Comparison of ENCODE assay signal across 8 mouse cellular contexts in genomic region chr12:71768471-71768870, GRCm38 (mm10).
DNase-seq lines count a peak whose midpoint lies in the region; ATAC-seq and TF ChIP-seq lines count a peak whose summit lies in the region.

No protein-coding gene starts in this region.

- no peak overlapping the region for H3K4me3 ChIP-seq in bone marrow macrophage, adult 2 months (ENCODE audit: insufficient read depth, low read length)
- H3K4me3 ChIP-seq in embryonic fibroblast, embryonic 13.5 days (ENCODE audit: insufficient read depth, low read length): no peak overlapping the region; the same call in 1 of the 2 replicates
- peak overlapping the region; percentile 35 for H3K4me3 ChIP-seq in heart, embryonic 12.5 days
- peak overlapping the region; percentile 39 for H3K4me3 ChIP-seq in kidney, embryonic 16.5 days (ENCODE audit: low read length)
- H3K4me3 ChIP-seq in liver, embryonic 11.5 days (ENCODE audit: low read depth, low read length): peak overlapping the region; percentile 23; the same call in 1 of the 2 replicates
- H3K4me3 ChIP-seq in stomach, embryonic 14.5 days (ENCODE audit: low read depth, low read length): peak overlapping the region; percentile 12; the same call in 1 of the 2 replicates

- H3K4me1 ChIP-seq in bone marrow macrophage, adult 2 months (ENCODE audit: control insufficient read depth, insufficient read depth, low read length): peaks cover 8% of the 10 kb centered on the region
- H3K4me1 ChIP-seq in embryonic fibroblast, embryonic 13.5 days (ENCODE audit: control insufficient read depth, insufficient read depth, low read length): no peaks in the 10 kb centered on the region
- peaks cover 7% of the 10 kb centered on the region for H3K4me1 ChIP-seq in heart, embryonic 12.5 days (replicated peaks)
- 0 out of 2 replicates have a peak, but pooled peaks cover 6% of the 10 kb centered on the region for H3K4me1 ChIP-seq in kidney, embryonic 16.5 days (ENCODE audit: insufficient read depth, low read length)
- no peaks in the 10 kb centered on the region for H3K4me1 ChIP-seq in liver, embryonic 11.5 days (replicated peaks; ENCODE audit: control insufficient read depth, insufficient read depth, low read length)
- no peaks in the 10 kb centered on the region for H3K4me1 ChIP-seq in stomach, embryonic 14.5 days (ENCODE audit: control insufficient read depth, insufficient read depth, low read length)

- peak; percentile 58 for DNase-seq in A20 (ENCODE audit: low read depth, low spot score)
- peak; percentile 68 for DNase-seq in liver, embryonic 11.5 days (ENCODE audit: low spot score)
- peak; percentile 82 for DNase-seq in naive thymus-derived CD4-positive, alpha-beta T cell, adult 2 months (ENCODE audit: low read depth)

- peaks cover 5% of the 10 kb centered on the region; the same call in 1 of the 2 replicates for H3K9me3 ChIP-seq in heart, embryonic 12.5 days (replicated peaks)
- H3K9me3 ChIP-seq in kidney, embryonic 16.5 days (ENCODE audit: low read length): no peaks in the 10 kb centered on the region
- no peaks in the 10 kb centered on the region for H3K9me3 ChIP-seq in liver, embryonic 11.5 days (ENCODE audit: control insufficient read depth, low read length)
- H3K9me3 ChIP-seq in stomach, embryonic 14.5 days (ENCODE audit: control insufficient read depth, low read depth, low read length): no peaks in the 10 kb centered on the region

- no peak for TF ChIP-seq POLR2A in bone marrow macrophage, adult 2 months (IDR thresholded peaks at IDR 0.05; ENCODE audit: borderline replicate concordance, low read depth, low read length)
- no peak for TF ChIP-seq POLR2A in embryonic fibroblast, embryonic 13.5 days (IDR thresholded peaks at IDR 0.05; ENCODE audit: low read depth, low read length)

- peak overlapping the region; percentile 68 for H3K4me2 ChIP-seq in heart, embryonic 12.5 days
- H3K4me2 ChIP-seq in kidney, embryonic 16.5 days (replicated peaks; ENCODE audit: low read depth, low read length): peak overlapping the region; percentile 60
- peak overlapping the region; percentile 61 for H3K4me2 ChIP-seq in liver, embryonic 11.5 days
- peak overlapping the region; percentile 48 for H3K4me2 ChIP-seq in stomach, embryonic 14.5 days (replicated peaks; ENCODE audit: low read depth, low read length)

- no peaks in the 10 kb centered on the region for H3K36me3 ChIP-seq in heart, embryonic 12.5 days
- no peaks in the 10 kb centered on the region for H3K36me3 ChIP-seq in kidney, embryonic 16.5 days (ENCODE audit: insufficient read depth, low read length)
- H3K36me3 ChIP-seq in liver, embryonic 11.5 days (ENCODE audit: control insufficient read depth, insufficient read depth, low read length): no peaks in the 10 kb centered on the region
- no peaks in the 10 kb centered on the region for H3K36me3 ChIP-seq in stomach, embryonic 14.5 days (ENCODE audit: control insufficient read depth, insufficient read depth, low read length)

- peak; percentile 85 for TF ChIP-seq CTCF in bone marrow macrophage, adult 2 months (IDR thresholded peaks at IDR 0.05; ENCODE audit: low read depth, low read length)
- TF ChIP-seq CTCF in embryonic fibroblast, embryonic 13.5 days (IDR thresholded peaks at IDR 0.05; ENCODE audit: borderline replicate concordance, insufficient read depth, low read length): peak; percentile 90; the same call in 1 of the 2 replicates

- no peaks in the 10 kb centered on the region for H3K27me3 ChIP-seq in heart, embryonic 12.5 days (replicated peaks)
- no peaks in the 10 kb centered on the region for H3K27me3 ChIP-seq in kidney, embryonic 16.5 days (ENCODE audit: insufficient read depth, low read length)
- H3K27me3 ChIP-seq in liver, embryonic 11.5 days (replicated peaks; ENCODE audit: control insufficient read depth, insufficient read depth, low read length): no peaks in the 10 kb centered on the region
- no peaks in the 10 kb centered on the region for H3K27me3 ChIP-seq in stomach, embryonic 14.5 days (ENCODE audit: control insufficient read depth, insufficient read depth, low read length)

- no peak overlapping the region for H3K27ac ChIP-seq in bone marrow macrophage, adult 2 months (ENCODE audit: insufficient read depth, low read depth, low read length)
- no peak overlapping the region for H3K27ac ChIP-seq in embryonic fibroblast, embryonic 13.5 days (ENCODE audit: insufficient read depth, low read length)
- no peak overlapping the region for H3K27ac ChIP-seq in heart, embryonic 12.5 days (ENCODE audit: poor library complexity, severe bottlenecking)
- H3K27ac ChIP-seq in kidney, embryonic 16.5 days (ENCODE audit: low read length): no peak overlapping the region
- H3K27ac ChIP-seq in liver, embryonic 11.5 days (ENCODE audit: low read depth, low read length): no peak overlapping the region
- H3K27ac ChIP-seq in stomach, embryonic 14.5 days (ENCODE audit: low read length): no peak overlapping the region

- H3K9ac ChIP-seq in heart, embryonic 12.5 days: peak overlapping the region; percentile 58; the same call in 1 of the 2 replicates
- H3K9ac ChIP-seq in kidney, embryonic 16.5 days (replicated peaks; ENCODE audit: low read length): peak overlapping the region; percentile 37; the same call in 1 of the 2 replicates
- peak overlapping the region; percentile 37; the same call in 1 of the 2 replicates for H3K9ac ChIP-seq in liver, embryonic 11.5 days (ENCODE audit: low read depth, low read length)
- H3K9ac ChIP-seq in stomach, embryonic 14.5 days (replicated peaks; ENCODE audit: low read depth, low read length): no peak overlapping the region

- ATAC-seq in heart, embryonic 12.5 days (ENCODE audit: insufficient number of reproducible peaks, low FRiP score): no peak
- ATAC-seq in kidney, embryonic 16.5 days (ENCODE audit: low FRiP score, low TSS enrichment): no peak
- ATAC-seq in liver, embryonic 11.5 days (replicated peaks; ENCODE audit: low FRiP score): no peak
- no peak for ATAC-seq in stomach, embryonic 14.5 days (ENCODE audit: insufficient number of reproducible peaks, insufficient read depth, low FRiP score, low read depth)

- WGBS in heart, embryonic 12.5 days: 2% methylated on average over 12 of the region's 12 CpGs
- WGBS in kidney, embryonic 16.5 days: 2% methylated on average over 12 of the region's 12 CpGs
- 3% methylated on average over 12 of the region's 12 CpGs for WGBS in liver, embryonic 11.5 days
- WGBS in stomach, embryonic 14.5 days: 3% methylated on average over 12 of the region's 12 CpGs

Comparison
In these comparisons a context has a peak if more than half of its experiments do, and no peak if none do; other contexts are left out.
1. H3K4me3 ChIP-seq: peak in heart, embryonic 12.5 days (single experiment), kidney, embryonic 16.5 days (single experiment), liver, embryonic 11.5 days (single experiment) and stomach, embryonic 14.5 days (single experiment); none in bone marrow macrophage, adult 2 months (single experiment) and embryonic fibroblast, embryonic 13.5 days (single experiment).
2. Peak in every context shown above with its lines, with median percentiles within 50 percentile points of each other: DNase-seq and H3K4me2 ChIP-seq.